Mouse (Mus musculus) small intestine, adult 2 months (tissue): ENCODE results near the gene Ghrhr.

Experiments used
- CTCF ChIP-seq: fragments of 200-500 bp; IDR thresholded peaks from 2 replicates; pipeline ENCODE4 v1.5.1; 2012; ENCODE audit warnings: low read depth, mild to moderate bottlenecking, control low read depth, inconsistent platforms, low read length, moderate library complexity, mixed read lengths; ENCODE audit not compliant: insufficient replicate concordance, insufficient read length; ENCODE audit errors: extremely low read depth
- POLR2A ChIP-seq: fragments of 200-500 bp; IDR thresholded peaks from 2 replicates; pipeline ENCODE4 v1.6.1; 2012; ENCODE audit warnings: low read depth, mild to moderate bottlenecking, control low read depth, inconsistent platforms, low read length, moderate library complexity

DNA sequence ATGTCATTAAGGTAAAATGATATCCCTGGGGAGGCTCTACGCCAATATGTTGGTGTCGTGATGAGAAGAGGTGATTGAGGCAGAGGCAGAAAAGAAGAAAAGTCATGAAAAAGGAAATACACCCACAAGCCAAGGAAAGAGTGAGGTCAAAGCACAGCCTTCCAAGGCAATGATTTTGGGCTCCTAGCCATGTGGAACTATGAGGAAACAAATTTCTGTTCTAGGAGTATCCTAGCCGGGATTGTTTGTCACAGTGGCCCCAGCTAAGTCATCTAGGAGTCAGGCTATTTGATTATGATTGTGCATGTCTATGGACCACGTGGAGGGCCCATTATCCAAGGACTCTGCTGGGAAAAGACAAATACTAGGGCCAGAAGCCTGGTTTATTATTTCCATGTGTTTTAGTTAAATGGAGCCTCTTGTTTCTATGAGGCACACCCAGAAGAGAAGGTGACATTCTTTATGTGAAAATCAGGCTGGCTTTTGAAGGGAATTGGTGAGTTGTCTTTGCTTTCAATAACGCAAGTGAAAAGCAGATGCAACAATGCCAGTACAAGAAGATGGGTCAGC, 28.4 kb downstream of the Ghrhr start:
- TF ChIP-seq POLR2A: no peak
- TF ChIP-seq CTCF: no peak
